Mouse (Mus musculus) cortical plate, adult 2 months (tissue): ENCODE measurements around the gene Atp5d.

Experiments used
- CTCF ChIP-seq: fragments of 200-500 bp; IDR thresholded peaks from 2 replicates; pipeline ENCODE4 v1.5.1; 2011; ENCODE audit warnings: mild to moderate bottlenecking, control low read depth, low read length; ENCODE audit not compliant: insufficient read depth; ENCODE audit errors: extremely low read depth
- POLR2A ChIP-seq: fragments of 200-500 bp; IDR thresholded peaks from 2 replicates; pipeline ENCODE4 v1.6.1; 2011; ENCODE audit warnings: mild to moderate bottlenecking, low read length, control low read depth; ENCODE audit not compliant: insufficient read depth; ENCODE audit errors: extremely low read depth

DNA sequence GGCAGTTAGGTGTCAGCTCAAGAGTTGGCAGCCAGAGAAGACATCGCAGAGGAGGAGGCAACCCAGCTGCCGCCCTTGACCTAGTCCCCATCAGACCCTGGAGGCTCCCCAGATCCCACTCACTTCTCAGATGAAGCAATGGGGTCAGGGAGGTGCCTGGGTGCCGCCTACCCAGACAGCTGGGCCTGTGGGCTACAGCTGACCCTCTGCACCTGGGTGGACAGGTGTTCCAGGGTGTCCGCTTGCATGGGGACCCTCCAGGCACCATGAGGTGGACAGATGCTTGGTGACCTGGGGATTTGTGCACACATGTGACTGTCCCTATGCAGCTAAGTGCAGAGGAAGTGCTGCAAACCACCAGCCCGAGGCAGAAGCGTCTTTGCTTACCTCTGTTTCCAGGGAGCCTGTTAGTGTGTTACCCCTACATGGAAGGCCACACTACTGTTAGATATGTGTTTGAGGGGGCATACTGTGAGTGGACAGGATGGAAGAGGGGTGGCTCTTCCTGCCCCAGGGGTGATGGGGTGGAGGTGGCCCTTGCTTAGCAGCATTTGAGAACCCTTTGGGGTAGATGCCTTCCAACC, 24.4 kb downstream of the Atp5d start:
- TF ChIP-seq CTCF (no peak), POLR2A (no peak)
